Mouse (Mus musculus): ENCODE results near the gene Tmem163. TPM values are rescaled to one million over a fixed set of nuclear protein-coding genes. Genes with fewer than 3 reads are reported as not detected.

Gene Tmem163
- polyA plus RNA-seq, 1 experiment = 0.22 TPM

DNA sequence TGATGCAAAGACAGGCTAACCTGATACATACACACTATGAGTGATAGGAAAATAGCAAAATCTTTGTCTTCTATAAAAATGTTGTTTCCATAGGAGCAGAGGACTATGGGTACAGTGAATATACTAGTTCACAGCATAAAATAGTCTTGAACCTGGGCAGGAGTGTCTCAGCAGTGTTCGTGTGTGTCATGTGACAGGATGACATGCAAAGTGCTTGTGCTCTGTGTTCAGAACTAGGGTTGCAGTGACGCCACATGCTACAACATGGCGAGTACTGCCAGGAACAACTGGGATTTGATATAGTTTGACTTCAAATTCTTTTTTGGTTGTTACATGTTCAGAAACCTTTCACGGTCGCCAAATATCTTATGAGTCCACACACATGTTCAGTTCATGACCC, 92.3 kb downstream of the Tmem163 start:
- Histone ChIP-seq H3K4me1 (ENCODE audit: control insufficient read depth, insufficient read depth, low read length) (no peaks in the 10 kb centered on the region), H3K27ac (ENCODE audit: control insufficient read depth, insufficient read depth, low read depth, low read length) (no peak overlapping the region), H3K4me3 (ENCODE audit: control insufficient read depth, low read depth, low read length) (no peak overlapping the region), H3K36me3 (ENCODE audit: control insufficient read depth, insufficient read depth, low read length) (no peaks in the 10 kb centered on the region), H3K27me3 (ENCODE audit: control insufficient read depth, insufficient read depth, low read length) (no peaks in the 10 kb centered on the region)
- TF ChIP-seq POLR2A (IDR thresholded peaks at IDR 0.05; ENCODE audit: control insufficient read depth, low read depth, low read length) = no peak
- no peak for TF ChIP-seq CTCF (IDR thresholded peaks at IDR 0.05; ENCODE audit: control insufficient read depth, insufficient read depth, insufficient replicate concordance, low read depth, low read length)

DNA sequence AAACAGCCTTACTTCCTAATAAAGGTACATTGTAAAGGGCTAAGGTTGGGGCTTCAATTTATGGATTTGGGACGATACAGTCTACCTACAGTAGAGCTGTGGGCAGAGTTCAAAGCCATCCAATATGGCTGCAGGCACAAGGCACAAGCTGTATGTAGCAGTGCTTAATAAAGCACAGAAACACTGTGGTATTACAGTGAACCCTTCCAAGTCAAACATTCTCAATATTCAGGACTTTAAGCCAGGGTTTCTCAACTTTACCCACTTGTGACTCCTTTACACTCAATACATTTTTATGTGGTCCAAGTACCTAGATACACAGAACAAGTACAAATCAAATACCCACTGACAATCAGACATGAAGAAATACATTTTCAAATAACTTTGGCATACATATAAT, 93.2 kb downstream of the Tmem163 start:
- Histone ChIP-seq H3K4me3 (ENCODE audit: control insufficient read depth, low read depth, low read length) (no peak overlapping the region), H3K27me3 (ENCODE audit: control insufficient read depth, insufficient read depth, low read length) (no peaks in the 10 kb centered on the region), H3K27ac (ENCODE audit: control insufficient read depth, insufficient read depth, low read depth, low read length) (no peak overlapping the region), H3K36me3 (ENCODE audit: control insufficient read depth, insufficient read depth, low read length) (no peaks in the 10 kb centered on the region), H3K4me1 (ENCODE audit: control insufficient read depth, insufficient read depth, low read length) (no peaks in the 10 kb centered on the region)
- no peak for TF ChIP-seq POLR2A (IDR thresholded peaks at IDR 0.05; ENCODE audit: control insufficient read depth, low read depth, low read length)
- TF ChIP-seq CTCF (IDR thresholded peaks at IDR 0.05; ENCODE audit: control insufficient read depth, insufficient read depth, insufficient replicate concordance, low read depth, low read length) = no peak

DNA sequence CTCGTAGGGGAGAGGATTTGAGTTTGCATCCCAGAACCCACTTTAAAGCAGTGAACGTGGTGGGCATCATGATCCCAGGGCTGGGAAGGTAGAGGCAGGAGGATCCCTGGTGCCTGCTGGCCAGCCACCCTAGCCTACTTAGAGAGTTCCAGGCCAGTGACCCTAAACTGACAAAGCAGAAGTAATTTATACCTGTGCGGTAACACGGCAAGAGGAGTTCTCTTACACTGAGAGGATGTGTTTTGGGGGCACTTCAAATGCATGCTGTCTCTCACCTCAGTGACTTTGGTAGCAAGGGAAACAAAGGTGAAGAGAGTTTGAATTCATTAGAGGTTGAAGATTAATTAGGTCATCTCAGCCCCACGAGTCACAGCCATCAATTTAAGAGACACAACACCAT, 101.4 kb downstream of the Tmem163 start:
- no peaks in the 10 kb centered on the region for H3K4me1 ChIP-seq (ENCODE audit: control insufficient read depth, insufficient read depth, low read length)
- TF ChIP-seq CTCF (IDR thresholded peaks at IDR 0.05; ENCODE audit: control insufficient read depth, insufficient read depth, insufficient replicate concordance, low read depth, low read length) (no peak), POLR2A (IDR thresholded peaks at IDR 0.05; ENCODE audit: control insufficient read depth, low read depth, low read length) (no peak)
- H3K27ac ChIP-seq (ENCODE audit: control insufficient read depth, insufficient read depth, low read depth, low read length) = no peak overlapping the region
- H3K27me3 ChIP-seq (ENCODE audit: control insufficient read depth, insufficient read depth, low read length) = no peaks in the 10 kb centered on the region
- H3K36me3 ChIP-seq (ENCODE audit: control insufficient read depth, insufficient read depth, low read length) = no peaks in the 10 kb centered on the region
- H3K4me3 ChIP-seq (ENCODE audit: control insufficient read depth, low read depth, low read length) = no peak overlapping the region

DNA sequence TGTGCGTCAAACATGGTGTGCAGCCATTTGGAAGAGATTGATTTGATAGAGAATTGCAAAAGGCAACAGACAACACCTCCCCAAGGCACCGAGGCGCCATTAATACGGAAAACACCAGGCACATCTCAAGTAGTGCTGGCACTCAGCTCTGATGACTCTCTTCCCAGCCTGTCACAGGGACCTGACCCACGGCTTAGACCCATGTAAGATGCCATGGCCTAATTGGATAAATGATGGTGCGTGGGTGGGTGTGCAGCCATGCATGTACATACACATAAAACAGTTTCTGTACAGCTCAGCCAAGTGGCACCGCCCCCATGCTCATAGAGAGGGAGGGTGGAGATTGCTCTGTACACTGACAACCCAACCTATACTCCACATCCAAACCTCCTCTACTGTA, 102.3 kb downstream of the Tmem163 start:
- H3K4me3 ChIP-seq (ENCODE audit: control insufficient read depth, low read depth, low read length) = no peak overlapping the region
- no peaks in the 10 kb centered on the region for H3K27me3 ChIP-seq (ENCODE audit: control insufficient read depth, insufficient read depth, low read length)
- H3K4me1 ChIP-seq (ENCODE audit: control insufficient read depth, insufficient read depth, low read length) = no peaks in the 10 kb centered on the region
- no peak overlapping the region for H3K27ac ChIP-seq (ENCODE audit: control insufficient read depth, insufficient read depth, low read depth, low read length)
- TF ChIP-seq POLR2A (IDR thresholded peaks at IDR 0.05; ENCODE audit: control insufficient read depth, low read depth, low read length) (no peak), CTCF (IDR thresholded peaks at IDR 0.05; ENCODE audit: control insufficient read depth, insufficient read depth, insufficient replicate concordance, low read depth, low read length) (no peak)
- no peaks in the 10 kb centered on the region for H3K36me3 ChIP-seq (ENCODE audit: control insufficient read depth, insufficient read depth, low read length)

DNA sequence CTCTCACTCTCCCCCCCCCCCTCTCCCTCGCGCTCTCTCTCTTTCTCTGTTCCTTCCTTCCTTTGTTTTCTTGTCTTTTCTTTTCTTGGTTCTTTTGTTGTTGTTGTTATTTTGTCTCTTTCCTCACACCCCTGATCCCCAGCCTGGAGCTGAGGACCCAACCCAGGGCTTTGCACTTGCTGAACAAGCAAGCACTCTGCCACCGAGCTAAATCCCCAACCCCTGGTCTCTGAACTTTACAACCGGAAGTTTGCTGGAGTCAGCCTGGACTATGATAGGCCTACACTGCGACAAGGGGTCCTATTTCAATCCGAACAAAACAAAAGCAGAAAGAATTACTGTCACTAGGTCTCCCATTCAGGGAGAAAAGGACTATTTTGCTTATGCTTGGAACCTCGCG, 102.8 kb downstream of the Tmem163 start:
- no peaks in the 10 kb centered on the region for H3K27me3 ChIP-seq (ENCODE audit: control insufficient read depth, insufficient read depth, low read length)
- H3K4me1 ChIP-seq (ENCODE audit: control insufficient read depth, insufficient read depth, low read length) = no peaks in the 10 kb centered on the region
- TF ChIP-seq CTCF (IDR thresholded peaks at IDR 0.05; ENCODE audit: control insufficient read depth, insufficient read depth, insufficient replicate concordance, low read depth, low read length) (no peak), POLR2A (IDR thresholded peaks at IDR 0.05; ENCODE audit: control insufficient read depth, low read depth, low read length) (no peak)
- H3K27ac ChIP-seq (ENCODE audit: control insufficient read depth, insufficient read depth, low read depth, low read length) = no peak overlapping the region
- H3K36me3 ChIP-seq (ENCODE audit: control insufficient read depth, insufficient read depth, low read length) = no peaks in the 10 kb centered on the region
- H3K4me3 ChIP-seq (ENCODE audit: control insufficient read depth, low read depth, low read length) = no peak overlapping the region

DNA sequence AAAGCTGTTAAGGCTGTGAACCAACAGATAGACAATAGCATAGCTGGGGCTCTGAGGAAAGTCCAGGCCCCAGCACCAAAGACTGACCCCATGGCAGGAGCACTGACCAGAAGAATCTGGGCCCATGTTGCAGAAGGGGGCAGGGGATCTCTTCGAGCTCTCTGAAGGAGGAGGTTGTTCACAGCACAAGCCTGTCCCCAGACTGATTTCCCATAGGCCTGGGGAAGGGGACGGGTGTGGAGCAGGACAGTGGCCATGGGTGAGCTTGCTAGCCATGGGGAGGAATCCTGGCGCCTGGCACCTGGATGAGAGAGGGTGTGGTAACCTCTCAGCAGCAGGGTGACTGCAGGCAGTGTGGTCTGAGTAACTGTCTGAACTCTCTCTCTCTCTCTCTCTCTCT, 103.2 kb downstream of the Tmem163 start:
- H3K27me3 ChIP-seq (ENCODE audit: control insufficient read depth, insufficient read depth, low read length) = no peaks in the 10 kb centered on the region
- no peak overlapping the region for H3K27ac ChIP-seq (ENCODE audit: control insufficient read depth, insufficient read depth, low read depth, low read length)
- H3K4me3 ChIP-seq (ENCODE audit: control insufficient read depth, low read depth, low read length) = no peak overlapping the region
- H3K4me1 ChIP-seq (ENCODE audit: control insufficient read depth, insufficient read depth, low read length) = no peaks in the 10 kb centered on the region
- H3K36me3 ChIP-seq (ENCODE audit: control insufficient read depth, insufficient read depth, low read length) = no peaks in the 10 kb centered on the region
- no peak for TF ChIP-seq POLR2A (IDR thresholded peaks at IDR 0.05; ENCODE audit: control insufficient read depth, low read depth, low read length)
- no peak for TF ChIP-seq CTCF (IDR thresholded peaks at IDR 0.05; ENCODE audit: control insufficient read depth, insufficient read depth, insufficient replicate concordance, low read depth, low read length)

DNA sequence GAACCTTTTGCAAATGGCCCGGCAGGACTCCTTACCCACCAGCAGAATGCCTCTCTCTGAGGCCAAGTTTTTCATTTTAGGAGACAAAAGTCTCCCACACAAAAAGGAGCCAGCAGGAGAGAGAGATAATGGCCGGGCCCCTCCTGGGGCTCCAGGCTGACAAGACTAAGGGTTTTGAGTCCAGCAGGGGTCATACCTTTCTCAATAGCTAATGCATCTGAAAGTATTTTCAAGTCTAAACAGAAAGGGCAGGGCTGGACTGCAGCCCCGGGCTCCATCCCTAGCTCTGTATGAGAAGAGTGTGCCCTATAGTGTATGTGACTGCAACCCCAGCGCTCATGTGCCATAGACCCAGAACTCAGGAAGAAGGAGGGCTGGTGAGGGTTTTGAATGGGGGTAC, 103.7 kb downstream of the Tmem163 start:
- TF ChIP-seq POLR2A (IDR thresholded peaks at IDR 0.05; ENCODE audit: control insufficient read depth, low read depth, low read length) (no peak), CTCF (IDR thresholded peaks at IDR 0.05; ENCODE audit: control insufficient read depth, insufficient read depth, insufficient replicate concordance, low read depth, low read length) (no peak)
- H3K27me3 ChIP-seq (ENCODE audit: control insufficient read depth, insufficient read depth, low read length) = no peaks in the 10 kb centered on the region
- no peaks in the 10 kb centered on the region for H3K36me3 ChIP-seq (ENCODE audit: control insufficient read depth, insufficient read depth, low read length)
- no peaks in the 10 kb centered on the region for H3K4me1 ChIP-seq (ENCODE audit: control insufficient read depth, insufficient read depth, low read length)
- H3K27ac ChIP-seq (ENCODE audit: control insufficient read depth, insufficient read depth, low read depth, low read length) = no peak overlapping the region
- no peak overlapping the region for H3K4me3 ChIP-seq (ENCODE audit: control insufficient read depth, low read depth, low read length)

DNA sequence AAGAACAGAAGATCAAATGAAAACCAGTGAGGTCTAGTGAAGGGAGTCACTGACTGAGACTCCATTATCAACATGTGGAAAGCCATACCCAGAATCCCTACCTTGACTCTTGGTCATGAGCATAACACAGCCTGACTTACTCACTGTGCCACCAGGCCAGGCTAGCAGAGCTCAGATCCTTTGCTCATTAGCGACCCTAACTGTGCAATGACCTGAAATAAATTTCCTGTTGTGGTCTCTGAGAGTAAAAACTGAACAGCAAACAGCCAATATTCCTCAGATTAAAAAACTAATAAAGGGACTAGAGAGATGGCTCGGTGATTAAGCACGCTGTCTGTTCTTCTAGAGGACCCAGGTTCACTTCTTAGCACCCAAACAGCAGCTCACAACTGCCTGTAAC, 106.2 kb downstream of the Tmem163 start:
- no peaks in the 10 kb centered on the region for H3K27me3 ChIP-seq (ENCODE audit: control insufficient read depth, insufficient read depth, low read length)
- H3K27ac ChIP-seq (ENCODE audit: control insufficient read depth, insufficient read depth, low read depth, low read length) = no peak overlapping the region
- no peak overlapping the region for H3K4me3 ChIP-seq (ENCODE audit: control insufficient read depth, low read depth, low read length)
- no peaks in the 10 kb centered on the region for H3K4me1 ChIP-seq (ENCODE audit: control insufficient read depth, insufficient read depth, low read length)
- no peaks in the 10 kb centered on the region for H3K36me3 ChIP-seq (ENCODE audit: control insufficient read depth, insufficient read depth, low read length)
- TF ChIP-seq CTCF (IDR thresholded peaks at IDR 0.05; ENCODE audit: control insufficient read depth, insufficient read depth, insufficient replicate concordance, low read depth, low read length) = no peak
- TF ChIP-seq POLR2A (IDR thresholded peaks at IDR 0.05; ENCODE audit: control insufficient read depth, low read depth, low read length) = no peak
